Mouse (Mus musculus) embryonic facial prominence, embryonic 11.5 days (tissue): ENCODE results near the gene Tlk2. TPM values are rescaled to one million over a fixed set of nuclear protein-coding genes. Genes with fewer than 3 reads are reported as not detected.

ENCODE experiments used
- ATAC-seq: fragments of 200-750 bp; cut with Nextera tagmentation; replicated peaks from 2 replicates; pipeline ENCODE4 v1.8.0; 2017; ENCODE audit warnings: low read depth; ENCODE audit not compliant: insufficient number of reproducible peaks, low FRiP score, low TSS enrichment
- DNase-seq: peaks from one replicate; pipeline ENCODE4 v3.0.0-alpha.2; 2015; ENCODE audit warnings: low spot score
- H3K27ac ChIP-seq: fragments of 300-500 bp; sonication (generic); replicated peaks from 2 replicates; pipeline ENCODE4 v1.5.1; 2014; ENCODE audit warnings: mild to moderate bottlenecking, low read depth, low read length, control low read depth
- H3K27me3 ChIP-seq: fragments of 300-500 bp; sonication (generic); 2 replicates; pipeline ENCODE4 v1.6.1; 2014; ENCODE audit warnings: mild to moderate bottlenecking, low read length, moderate library complexity, mixed read lengths; ENCODE audit not compliant: control insufficient read depth, insufficient read depth
- H3K36me3 ChIP-seq: fragments of 300-500 bp; sonication (generic); replicated peaks from 2 replicates; pipeline ENCODE4 v1.6.1; 2014; ENCODE audit warnings: low read depth, mild to moderate bottlenecking, low read length, moderate library complexity, mixed read lengths; ENCODE audit not compliant: control insufficient read depth, insufficient read depth
- H3K4me1 ChIP-seq: fragments of 300-500 bp; sonication (generic); 2 replicates; pipeline ENCODE4 v1.6.1; 2014; ENCODE audit warnings: low read length, mixed read lengths; ENCODE audit not compliant: control insufficient read depth, insufficient read depth
- H3K4me2 ChIP-seq: fragments of 300-500 bp; sonication (generic); 2 replicates; pipeline ENCODE4 v1.6.1; 2014; ENCODE audit warnings: low read depth, mild to moderate bottlenecking, control low read depth, low read length, moderate library complexity
- H3K4me3 ChIP-seq: fragments of 300-500 bp; sonication (generic); 2 replicates; pipeline ENCODE4 v1.5.1; 2014; ENCODE audit warnings: low read depth, low read length, control low read depth
- H3K9ac ChIP-seq: fragments of 300-500 bp; sonication (generic); replicated peaks from 2 replicates; pipeline ENCODE4 v1.6.1; 2014; ENCODE audit warnings: mild to moderate bottlenecking, control low read depth, low read length
- H3K9me3 ChIP-seq: fragments of 300-500 bp; sonication (generic); replicated peaks from 2 replicates; pipeline ENCODE4 v1.6.1; 2016; ENCODE audit warnings: mild to moderate bottlenecking, low read length, inconsistent platforms, mixed read lengths; ENCODE audit not compliant: control insufficient read depth
- WGBS: fragments of 180-500 bp; shearing (Covaris S2); extraction: QIAGEN DNeasy Blood & Tissue Kit; methylation state at CpG from one replicate; pipeline ENCODE4 v1.1.7; 2014; 5-methylcytosine and 5-hydroxymethylcytosine counted together
- polyA plus RNA-seq: library from polyadenylated mRNA; unstranded; fragments of >200 nt; fragmentation: Nextera tagmentation; extraction: Ambion mirVana; gene quantifications from 2 replicates; pipeline ENCODE4 v1.2.1, GENCODE M21; 2014

The Tlk2 gene
- polyA plus RNA-seq, 1 experiment from 2014 or later: 30.7 TPM

- 98% methylated on average over 1 of the region's 1 CpGs for WGBS
- DNase-seq: no peak
- H3K27me3 ChIP-seq: no peaks in the 10 kb centered on the region
- H3K9me3 ChIP-seq: no peaks in the 10 kb centered on the region
- H3K4me3 ChIP-seq: no peak overlapping the region
- H3K36me3 ChIP-seq: peaks cover 7% of the 10 kb centered on the region
- no peak overlapping the region for H3K9ac ChIP-seq
- no peaks in the 10 kb centered on the region for H3K4me1 ChIP-seq
- no peak overlapping the region for H3K27ac ChIP-seq
- no peak for ATAC-seq
- H3K4me2 ChIP-seq: no peak overlapping the region
Observed at GRCm38 (mm10) chr11:105246369-105246768, 67.8 kb downstream of the Tlk2 start.

GRCm38 (mm10) chr11:105246785-105247184 lies 68.2 kb downstream of the Tlk2 start:
- no peak overlapping the region for H3K27ac ChIP-seq
- H3K9me3 ChIP-seq: no peaks in the 10 kb centered on the region
- peaks cover 7% of the 10 kb centered on the region for H3K36me3 ChIP-seq
- WGBS: 94% methylated on average over 6 of the region's 6 CpGs
- H3K27me3 ChIP-seq: no peaks in the 10 kb centered on the region
- DNase-seq: no peak
- H3K9ac ChIP-seq: no peak overlapping the region
- ATAC-seq: no peak
- H3K4me1 ChIP-seq: no peaks in the 10 kb centered on the region
- no peak overlapping the region for H3K4me3 ChIP-seq
- H3K4me2 ChIP-seq: no peak overlapping the region

GRCm38 (mm10) chr11:105247321-105247720 lies 68.7 kb downstream of the Tlk2 start:
- Histone ChIP-seq H3K4me3 (no peak overlapping the region), H3K9ac (no peak overlapping the region), H3K4me1 (no peaks in the 10 kb centered on the region), H3K36me3 (peaks cover 7% of the 10 kb centered on the region), H3K9me3 (no peaks in the 10 kb centered on the region), H3K27ac (no peak overlapping the region), H3K27me3 (no peaks in the 10 kb centered on the region), H3K4me2 (no peak overlapping the region)
- ATAC-seq: no peak
- no peak for DNase-seq
- WGBS: 94% methylated on average over 5 of the region's 5 CpGs

- Histone ChIP-seq H3K27ac (no peak overlapping the region), H3K27me3 (no peaks in the 10 kb centered on the region), H3K4me2 (no peak overlapping the region), H3K4me3 (no peak overlapping the region), H3K9me3 (no peaks in the 10 kb centered on the region), H3K9ac (no peak overlapping the region), H3K36me3 (peaks cover 8% of the 10 kb centered on the region), H3K4me1 (no peaks in the 10 kb centered on the region)
- ATAC-seq (no peak), DNase-seq (no peak)
- 76% methylated on average over 3 of the region's 3 CpGs for WGBS
Observed at GRCm38 (mm10) chr11:105259733-105260132, 81.1 kb downstream of the Tlk2 start.

GRCm38 (mm10) chr11:105261116-105261515 lies 82.5 kb downstream of the Tlk2 start:
- H3K9ac ChIP-seq: no peak overlapping the region
- ATAC-seq (no peak), DNase-seq (no peak)
- H3K27ac ChIP-seq: no peak overlapping the region
- no peak overlapping the region for H3K4me3 ChIP-seq
- H3K27me3 ChIP-seq: no peaks in the 10 kb centered on the region
- H3K9me3 ChIP-seq: no peaks in the 10 kb centered on the region
- WGBS: 77% methylated on average over 5 of the region's 5 CpGs
- peaks cover 6% of the 10 kb centered on the region for H3K36me3 ChIP-seq
- no peak overlapping the region for H3K4me2 ChIP-seq
- no peaks in the 10 kb centered on the region for H3K4me1 ChIP-seq

GRCm38 (mm10) chr11:105261601-105262351 lies 83.2 kb downstream of the Tlk2 start:
- Histone ChIP-seq H3K4me1 (no peaks in the 10 kb centered on the region), H3K36me3 (peaks cover 6% of the 10 kb centered on the region), H3K27me3 (no peaks in the 10 kb centered on the region), H3K4me2 (no peak overlapping the region), H3K9ac (no peak overlapping the region), H3K4me3 (no peak overlapping the region), H3K27ac (no peak overlapping the region), H3K9me3 (no peaks in the 10 kb centered on the region)
- DNase-seq: peak; percentile 46
- ATAC-seq: no peak
- 77% methylated on average over 4 of the region's 4 CpGs for WGBS

- H3K9me3 ChIP-seq: no peaks in the 10 kb centered on the region
- no peak overlapping the region for H3K27ac ChIP-seq
- no peak overlapping the region for H3K4me2 ChIP-seq
- no peak for ATAC-seq
- H3K4me3 ChIP-seq: no peak overlapping the region
- H3K36me3 ChIP-seq: peaks cover 2% of the 10 kb centered on the region; the same call in 1 of the 2 replicates
- no peaks in the 10 kb centered on the region for H3K27me3 ChIP-seq
- H3K9ac ChIP-seq: no peak overlapping the region
- DNase-seq: no peak
- no peaks in the 10 kb centered on the region for H3K4me1 ChIP-seq
Observed at GRCm38 (mm10) chr11:105264506-105264905, 85.9 kb downstream of the Tlk2 start.

GRCm38 (mm10) chr11:105264988-105265387 lies 86.4 kb downstream of the Tlk2 start:
- H3K4me3 ChIP-seq: no peak overlapping the region
- no peaks in the 10 kb centered on the region for H3K9me3 ChIP-seq
- H3K27me3 ChIP-seq: no peaks in the 10 kb centered on the region
- H3K36me3 ChIP-seq: peaks cover 2% of the 10 kb centered on the region; the same call in 1 of the 2 replicates
- no peak for ATAC-seq
- 88% methylated on average over 3 of the region's 3 CpGs for WGBS
- no peak overlapping the region for H3K9ac ChIP-seq
- H3K4me1 ChIP-seq: no peaks in the 10 kb centered on the region
- no peak for DNase-seq
- no peak overlapping the region for H3K4me2 ChIP-seq
- H3K27ac ChIP-seq: no peak overlapping the region
